Mouse (Mus musculus): ENCODE data around the gene Sdr9c7. TPM values are rescaled to one million over a fixed set of nuclear protein-coding genes. Genes with fewer than 3 reads are reported as not detected.
"Not testable (repeated sequence)": the region's sequence is repeated elsewhere in the genome, so short reads cannot be mapped to it uniquely, and the experiment has no call there.

Sdr9c7 gene
- polyA plus RNA-seq, 1 experiment from 2014 or later: not detected

DNA sequence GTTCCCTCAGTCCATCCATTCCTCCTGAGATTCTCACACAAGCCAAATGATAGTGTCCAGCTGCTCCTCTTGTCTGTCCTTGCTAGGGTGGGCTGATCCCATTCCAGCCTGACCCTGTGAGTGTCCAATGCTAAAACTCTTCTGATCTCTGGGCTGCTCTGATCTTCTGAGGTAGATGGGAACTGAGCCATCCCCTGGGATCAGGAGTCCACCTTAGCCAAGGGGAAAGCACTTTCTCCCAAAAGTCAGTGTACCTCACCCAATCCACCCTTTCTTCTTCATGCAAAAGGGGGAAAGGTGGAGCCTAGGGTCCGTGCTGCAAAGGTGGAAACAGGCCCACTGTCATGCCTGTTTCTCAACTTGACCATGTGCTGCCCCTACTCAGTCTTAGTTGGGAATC is 6.8 kb upstream of the Sdr9c7 start:
- Histone ChIP-seq H3K27me3 (no peaks in the 10 kb centered on the region), H3K9me3 (no peaks in the 10 kb centered on the region), H3K4me2 (replicated peaks) (no peak overlapping the region), H3K4me3 (no peak overlapping the region), H3K9ac (no peak overlapping the region), H3K4me1 (no peaks in the 10 kb centered on the region), H3K36me3 (no peaks in the 10 kb centered on the region), H3K27ac (no peak overlapping the region)
- WGBS: 85% methylated on average over 1 of the region's 1 CpGs
- ATAC-seq (ENCODE audit: low FRiP score, low read depth): no peak

DNA sequence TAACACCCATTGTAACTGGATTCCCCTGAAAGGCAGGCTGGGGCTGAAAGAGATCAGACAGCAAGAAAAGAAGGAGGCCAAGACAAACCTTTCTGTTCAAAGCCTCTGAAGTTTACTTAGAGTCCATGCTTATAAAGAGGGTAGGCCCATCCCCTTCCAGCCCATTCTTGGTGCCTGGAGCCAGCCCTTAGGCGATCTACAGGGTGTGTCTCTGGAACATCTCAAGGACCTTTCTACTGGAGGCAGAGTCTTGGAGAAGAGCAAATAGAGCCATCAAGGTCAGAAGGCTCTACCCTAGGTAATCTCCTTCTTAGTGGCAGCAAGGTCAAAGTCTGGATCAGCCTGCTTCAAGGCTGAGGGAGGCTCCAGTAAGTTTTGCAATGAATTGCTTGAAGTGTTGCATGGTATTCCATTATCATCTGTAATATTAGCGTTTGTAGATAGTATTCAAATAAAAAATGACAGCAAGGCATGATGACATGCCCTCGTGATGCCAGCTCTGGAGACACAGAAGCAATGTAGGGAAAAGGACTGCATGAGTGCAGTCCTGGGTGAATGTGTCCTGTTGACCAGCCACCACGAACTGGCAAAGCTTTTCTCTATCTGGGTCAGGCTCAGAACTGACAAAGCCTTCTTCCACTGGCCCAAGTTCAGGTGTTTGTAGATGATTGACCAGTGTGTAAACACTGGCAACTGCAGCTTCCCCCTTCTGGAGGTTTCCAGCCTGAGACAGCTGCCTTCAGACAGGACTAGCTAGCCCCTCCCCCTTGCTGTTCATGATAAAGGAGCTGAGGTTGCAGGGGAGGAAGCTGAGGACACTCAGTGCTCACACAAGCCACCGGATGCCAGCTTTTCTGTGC is 4.9 kb upstream of the Sdr9c7 start:
- not testable (repeated sequence) for H3K9me3 ChIP-seq; H3K27ac ChIP-seq; ATAC-seq (ENCODE audit: low FRiP score, low read depth); H3K27me3 ChIP-seq; H3K4me3 ChIP-seq; H3K36me3 ChIP-seq; H3K9ac ChIP-seq; H3K4me1 ChIP-seq; H3K4me2 ChIP-seq (replicated peaks)
- 71% methylated on average over 5 of the region's 5 CpGs for WGBS

DNA sequence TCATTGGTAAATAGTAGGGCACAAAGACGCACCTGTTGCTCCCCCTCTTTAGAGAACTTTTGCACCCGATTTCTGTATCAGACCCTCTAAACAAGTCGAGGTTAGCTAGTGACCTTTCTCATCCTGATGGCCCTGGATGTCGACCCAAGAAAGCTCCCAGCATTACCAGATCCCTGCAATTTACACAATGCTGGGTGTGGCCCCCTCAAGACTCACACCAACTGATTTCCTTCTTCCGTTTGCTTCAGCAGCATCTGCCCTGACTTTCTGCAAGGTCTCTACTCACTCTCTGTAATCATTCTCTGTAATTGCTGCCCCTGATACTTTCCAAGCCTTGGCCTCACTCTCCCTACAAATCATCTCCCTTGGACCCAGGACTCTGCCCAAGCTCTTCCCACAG is 1.6 kb upstream of the Sdr9c7 start:
- H3K4me1 ChIP-seq: no peaks in the 10 kb centered on the region
- no peaks in the 10 kb centered on the region for H3K9me3 ChIP-seq
- no peak for ATAC-seq (ENCODE audit: low FRiP score, low read depth)
- H3K27ac ChIP-seq: no peak overlapping the region
- no peak overlapping the region for H3K4me3 ChIP-seq
- no peak overlapping the region for H3K9ac ChIP-seq
- no peaks in the 10 kb centered on the region for H3K36me3 ChIP-seq
- no peaks in the 10 kb centered on the region for H3K27me3 ChIP-seq
- 60% methylated on average over 5 of the region's 5 CpGs for WGBS
- H3K4me2 ChIP-seq (replicated peaks): no peak overlapping the region

DNA sequence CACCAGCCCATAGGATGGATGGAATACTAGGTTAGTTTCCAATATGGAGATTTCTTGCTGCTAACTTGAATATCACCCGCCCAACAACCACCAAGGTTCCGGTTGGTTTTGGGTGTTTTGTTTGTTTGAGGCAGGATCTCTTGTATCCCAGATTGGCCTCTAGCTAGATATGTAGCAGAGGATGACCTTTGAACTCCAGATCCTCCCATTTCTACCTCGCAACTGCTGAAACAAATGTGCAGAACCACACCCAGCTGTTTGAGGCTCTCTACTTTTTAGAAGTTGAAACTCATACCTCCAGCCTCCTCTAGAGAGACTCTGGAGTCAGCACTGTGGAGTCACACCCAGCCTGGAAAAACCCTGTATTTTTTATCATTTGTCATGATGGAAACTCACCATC is 812 bp upstream of the Sdr9c7 start:
- H3K4me1 ChIP-seq: no peaks in the 10 kb centered on the region
- H3K36me3 ChIP-seq: no peaks in the 10 kb centered on the region
- H3K27ac ChIP-seq: no peak overlapping the region
- no peak overlapping the region for H3K9ac ChIP-seq
- H3K9me3 ChIP-seq: no peaks in the 10 kb centered on the region
- no peaks in the 10 kb centered on the region for H3K27me3 ChIP-seq
- no peak for ATAC-seq (ENCODE audit: low FRiP score, low read depth)
- H3K4me2 ChIP-seq (replicated peaks): no peak overlapping the region
- no peak overlapping the region for H3K4me3 ChIP-seq
- whole genome bisulfite sequencing: 80% methylated on average over 3 of the region's 3 CpGs

DNA sequence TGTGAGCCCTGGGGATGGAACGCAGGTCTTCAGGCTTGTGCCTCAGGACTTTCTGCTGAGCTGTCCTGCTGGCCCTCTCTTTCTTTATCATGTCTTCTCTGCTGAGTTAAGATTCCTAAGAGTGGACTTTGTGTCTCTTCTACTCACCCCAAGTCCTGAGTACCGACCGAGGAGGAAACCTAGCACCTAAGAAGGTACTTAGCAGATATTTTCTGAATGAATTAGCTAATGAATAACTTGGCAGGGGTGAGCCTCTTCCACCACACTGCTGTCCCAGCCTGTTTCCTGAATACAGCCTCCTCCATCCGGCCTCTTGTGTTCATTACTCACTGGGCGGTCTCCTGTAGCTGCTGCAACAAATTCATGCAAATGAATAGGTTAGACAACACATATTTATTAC is 1.5 kb downstream of the Sdr9c7 start:
- Histone ChIP-seq H3K27ac (no peak overlapping the region), H3K4me2 (replicated peaks) (no peak overlapping the region), H3K4me3 (no peak overlapping the region), H3K27me3 (no peaks in the 10 kb centered on the region), H3K9me3 (no peaks in the 10 kb centered on the region), H3K4me1 (no peaks in the 10 kb centered on the region), H3K36me3 (no peaks in the 10 kb centered on the region), H3K9ac (no peak overlapping the region)
- no peak for ATAC-seq (ENCODE audit: low FRiP score, low read depth)
- WGBS: 71% methylated on average over 5 of the region's 5 CpGs

DNA sequence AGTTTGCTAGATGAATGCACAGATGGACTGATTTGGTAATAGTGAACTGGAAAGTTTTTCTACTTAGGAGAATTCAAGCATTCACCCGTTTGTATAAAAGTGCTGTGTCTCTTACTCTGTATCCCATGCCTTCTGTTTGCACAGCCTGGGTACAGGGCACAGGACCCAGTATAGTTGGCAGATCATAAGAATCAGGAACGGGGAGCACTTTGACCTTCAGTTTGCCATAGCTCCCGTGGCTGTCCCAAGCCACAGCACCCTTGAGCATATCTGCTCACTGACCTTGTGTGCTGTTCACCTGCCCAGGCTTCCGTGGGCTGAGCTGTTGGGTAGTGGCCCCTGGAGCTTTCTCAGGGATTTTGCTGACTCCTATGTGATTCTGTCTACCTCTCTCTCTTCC is 3.4 kb downstream of the Sdr9c7 start:
- no peak overlapping the region for H3K27ac ChIP-seq
- WGBS: 76% methylated on average over 4 of the region's 4 CpGs
- no peak overlapping the region for H3K4me3 ChIP-seq
- H3K27me3 ChIP-seq: no peaks in the 10 kb centered on the region
- H3K9me3 ChIP-seq: no peaks in the 10 kb centered on the region
- no peaks in the 10 kb centered on the region for H3K4me1 ChIP-seq
- H3K4me2 ChIP-seq (replicated peaks): no peak overlapping the region
- ATAC-seq (ENCODE audit: low FRiP score, low read depth): no peak
- no peaks in the 10 kb centered on the region for H3K36me3 ChIP-seq
- H3K9ac ChIP-seq: no peak overlapping the region

DNA sequence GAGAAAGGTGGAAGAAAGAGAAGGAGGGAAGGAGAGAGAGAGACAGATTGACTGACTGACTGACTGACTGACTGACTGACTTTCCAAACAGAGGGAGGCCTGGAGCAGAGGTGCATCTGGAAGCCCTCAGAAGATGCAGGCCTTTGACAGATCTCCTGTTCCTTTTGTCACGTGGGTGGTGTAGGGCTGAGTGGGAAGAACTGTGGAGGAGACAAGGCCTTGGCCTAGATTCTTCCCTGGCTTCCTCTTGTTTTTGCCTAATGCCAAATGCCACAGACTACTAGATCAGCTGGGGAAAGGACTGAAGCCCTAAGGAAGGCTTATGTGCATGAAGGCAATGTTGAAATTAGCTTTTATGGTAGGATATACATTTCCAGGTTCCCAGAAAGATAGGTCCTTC is 4.8 kb downstream of the Sdr9c7 start:
- no peak overlapping the region for H3K9ac ChIP-seq
- H3K4me3 ChIP-seq: no peak overlapping the region
- H3K27me3 ChIP-seq: no peaks in the 10 kb centered on the region
- no peak for ATAC-seq (ENCODE audit: low FRiP score, low read depth)
- no peak overlapping the region for H3K4me2 ChIP-seq (replicated peaks)
- H3K36me3 ChIP-seq: no peaks in the 10 kb centered on the region
- no peak overlapping the region for H3K27ac ChIP-seq
- 58% methylated on average over 1 of the region's 1 CpGs for WGBS
- no peaks in the 10 kb centered on the region for H3K9me3 ChIP-seq
- no peaks in the 10 kb centered on the region for H3K4me1 ChIP-seq

DNA sequence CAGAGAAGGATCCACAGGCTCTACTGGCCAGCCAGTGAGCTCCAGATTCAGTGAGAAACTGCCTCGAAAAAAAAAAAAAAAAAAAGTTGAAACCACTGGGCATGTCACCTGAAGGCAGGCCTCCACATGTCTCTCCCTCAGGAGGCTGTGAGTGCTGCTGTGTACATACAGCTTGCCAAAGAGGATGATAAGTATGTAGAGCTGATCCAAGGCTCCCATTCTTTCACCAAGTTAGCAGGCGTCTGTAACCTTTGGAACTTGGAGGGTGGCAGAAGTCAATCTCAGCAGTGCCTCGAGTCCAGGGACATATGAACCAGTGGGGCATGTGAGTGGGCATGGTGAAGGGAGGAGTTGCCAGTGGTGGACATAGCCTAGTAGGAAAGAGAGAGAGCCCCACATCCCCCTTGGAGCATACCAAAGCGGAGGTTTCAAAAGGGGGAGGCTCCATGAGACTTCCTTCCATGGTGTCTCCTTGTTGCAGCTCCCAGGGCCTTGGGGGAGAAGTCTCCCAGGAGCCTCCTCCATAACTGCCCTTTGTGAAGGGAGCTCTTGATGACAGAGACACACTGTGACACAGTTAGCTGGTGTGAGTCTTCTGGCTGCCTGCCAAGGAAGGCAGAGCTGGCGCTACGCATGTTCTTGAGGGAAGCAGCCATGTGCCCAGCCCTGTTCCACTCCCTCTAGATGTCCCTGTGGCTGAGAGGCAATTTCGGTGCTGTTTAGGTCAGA is 6.6 kb downstream of the Sdr9c7 start:
- WGBS: 69% methylated on average over 7 of the region's 7 CpGs
- no peak overlapping the region for H3K27ac ChIP-seq
- no peak for ATAC-seq (ENCODE audit: low FRiP score, low read depth)
- H3K36me3 ChIP-seq: no peaks in the 10 kb centered on the region
- H3K4me2 ChIP-seq (replicated peaks): no peak overlapping the region
- H3K9me3 ChIP-seq: no peaks in the 10 kb centered on the region
- H3K27me3 ChIP-seq: no peaks in the 10 kb centered on the region
- H3K9ac ChIP-seq: no peak overlapping the region
- H3K4me3 ChIP-seq: no peak overlapping the region
- no peaks in the 10 kb centered on the region for H3K4me1 ChIP-seq

DNA sequence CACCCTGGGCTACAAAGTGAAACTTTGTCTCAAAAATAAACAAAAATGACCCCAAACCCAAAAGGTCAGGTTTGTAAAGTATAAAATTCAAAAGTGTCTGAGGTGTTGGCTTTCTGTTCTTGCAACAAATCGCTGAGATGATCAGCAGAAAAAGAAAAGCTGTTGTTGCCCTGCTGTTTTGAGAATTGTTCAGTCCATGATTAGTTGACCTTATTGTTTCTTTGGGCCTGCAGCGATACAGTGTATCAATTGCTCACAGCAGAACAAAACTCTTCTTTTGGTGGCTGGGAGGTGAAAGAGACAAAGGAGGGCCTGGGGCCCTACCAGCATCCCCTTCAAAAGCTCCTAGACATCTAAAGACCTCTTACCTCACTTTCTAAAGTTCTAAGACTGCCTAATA is 7.8 kb downstream of the Sdr9c7 start:
- Histone ChIP-seq H3K4me1 (no peaks in the 10 kb centered on the region), H3K27ac (no peak overlapping the region), H3K9me3 (no peaks in the 10 kb centered on the region), H3K4me3 (no peak overlapping the region), H3K36me3 (no peaks in the 10 kb centered on the region), H3K27me3 (no peaks in the 10 kb centered on the region), H3K4me2 (replicated peaks) (no peak overlapping the region), H3K9ac (no peak overlapping the region)
- 88% methylated on average over 2 of the region's 2 CpGs for WGBS
- no peak for ATAC-seq (ENCODE audit: low FRiP score, low read depth)

DNA sequence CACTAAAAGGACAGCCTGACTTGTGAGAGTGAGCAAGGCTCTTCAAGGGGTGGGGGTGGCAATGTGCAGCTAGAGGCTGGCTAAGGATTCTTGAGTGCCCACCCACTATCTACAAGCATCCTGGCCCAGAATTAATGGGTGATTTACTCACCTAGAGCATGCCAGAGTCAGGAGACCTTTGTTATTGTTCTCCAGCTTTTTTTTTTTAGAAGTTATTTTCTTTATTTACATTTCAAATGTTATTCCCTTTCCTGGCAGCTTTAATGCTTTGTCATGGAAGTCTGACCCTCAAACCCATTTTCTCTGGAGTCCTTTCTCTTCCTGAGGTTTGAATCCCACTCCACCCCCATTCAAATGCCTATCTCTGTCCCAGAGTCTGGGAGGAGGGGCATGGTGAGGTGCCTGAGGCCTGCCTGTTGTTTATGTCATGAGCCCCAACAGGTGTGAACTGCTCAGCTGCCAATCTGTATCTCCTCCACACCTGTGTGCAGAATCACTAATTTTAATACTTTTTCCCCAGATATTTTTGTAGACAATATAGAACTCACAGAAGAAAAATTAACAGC is 9.2 kb downstream of the Sdr9c7 start:
- no peaks in the 10 kb centered on the region for H3K27me3 ChIP-seq
- H3K9ac ChIP-seq: no peak overlapping the region
- no peaks in the 10 kb centered on the region for H3K4me1 ChIP-seq
- no peak overlapping the region for H3K4me2 ChIP-seq (replicated peaks)
- H3K9me3 ChIP-seq: no peaks in the 10 kb centered on the region
- no peaks in the 10 kb centered on the region for H3K36me3 ChIP-seq
- no peak for ATAC-seq (ENCODE audit: low FRiP score, low read depth)
- no peak overlapping the region for H3K27ac ChIP-seq
- H3K4me3 ChIP-seq: no peak overlapping the region

DNA sequence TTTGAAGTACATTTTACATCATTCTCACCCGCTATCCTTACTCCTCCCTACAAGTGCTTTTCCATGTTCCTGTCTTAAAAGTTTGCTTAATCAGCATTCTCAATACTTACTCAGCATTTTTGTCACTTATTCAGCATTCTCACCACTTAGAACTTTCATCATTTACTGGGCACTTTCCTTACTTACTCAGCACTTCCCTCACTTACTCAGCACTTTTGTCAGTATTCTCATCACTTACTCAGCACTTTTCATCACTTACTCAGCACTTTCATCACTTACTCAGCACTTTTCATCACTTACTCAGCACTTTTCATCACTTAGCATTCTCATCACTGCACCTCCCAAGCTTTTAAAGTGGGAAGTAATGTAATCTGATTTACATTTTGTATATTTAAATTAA is 17.3 kb downstream of the Sdr9c7 start:
- no peak overlapping the region for H3K4me2 ChIP-seq (replicated peaks)
- H3K36me3 ChIP-seq: no peaks in the 10 kb centered on the region
- H3K9me3 ChIP-seq: no peaks in the 10 kb centered on the region
- H3K4me3 ChIP-seq: no peak overlapping the region
- ATAC-seq (ENCODE audit: low FRiP score, low read depth): no peak
- no peak overlapping the region for H3K27ac ChIP-seq
- no peak overlapping the region for H3K9ac ChIP-seq
- WGBS: 94% methylated on average over 1 of the region's 1 CpGs
- H3K4me1 ChIP-seq: no peaks in the 10 kb centered on the region
- no peaks in the 10 kb centered on the region for H3K27me3 ChIP-seq

DNA sequence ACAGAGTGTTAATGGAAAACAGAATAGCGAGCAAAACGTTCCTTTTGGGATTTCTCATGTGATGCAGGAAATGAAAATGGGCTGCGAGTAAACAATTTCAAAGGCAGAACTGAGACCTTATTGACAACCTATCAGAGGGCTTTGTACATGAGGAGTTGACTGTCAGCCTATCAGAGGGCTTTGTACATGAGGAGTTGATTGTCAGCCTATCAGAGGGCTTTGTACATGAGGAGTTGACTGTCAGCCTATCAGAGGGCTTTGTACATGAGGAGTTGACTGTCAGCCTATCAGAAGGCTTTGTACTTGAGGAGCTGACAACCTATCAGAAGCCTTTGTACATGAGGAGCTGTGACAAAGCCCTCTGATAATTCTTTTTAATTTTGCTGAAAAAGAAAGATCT is 18.9 kb downstream of the Sdr9c7 start:
- H3K9ac ChIP-seq; ATAC-seq (ENCODE audit: low FRiP score, low read depth); H3K27ac ChIP-seq; H3K4me2 ChIP-seq (replicated peaks); H3K27me3 ChIP-seq; H3K36me3 ChIP-seq; H3K9me3 ChIP-seq; H3K4me1 ChIP-seq; H3K4me3 ChIP-seq: not testable (repeated sequence)
- 61% methylated on average over 3 of the region's 3 CpGs for WGBS
